Mouse (Mus musculus) midbrain, embryonic 15.5 days (tissue): ENCODE measurements around the gene Ergic2. TPM values are rescaled to one million over a fixed set of nuclear protein-coding genes. Genes with fewer than 3 reads are reported as not detected.
A peak's percentile ranks its signal among the peaks of the same experiment; 100 is the strongest.
"Not testable (repeated sequence)": the region's sequence is repeated elsewhere in the genome, so short reads cannot be mapped to it uniquely, and the experiment has no call there.

Experiments
- ATAC-seq: fragments of 200-750 bp; cut with Nextera tagmentation; replicated peaks from 2 replicates; pipeline ENCODE4 v1.8.0; 2017; ENCODE audit warnings: moderate TSS enrichment
- H3K27ac ChIP-seq: fragments of 300-500 bp; sonication (generic); 2 replicates; pipeline ENCODE4 v1.5.1; 2015; ENCODE audit warnings: mild to moderate bottlenecking, inconsistent platforms
- H3K27me3 ChIP-seq: fragments of 300-500 bp; sonication (generic); replicated peaks from 2 replicates; pipeline ENCODE4 v1.6.1; 2015; ENCODE audit warnings: inconsistent platforms
- H3K36me3 ChIP-seq: fragments of 300-500 bp; sonication (generic); replicated peaks from 2 replicates; pipeline ENCODE4 v1.6.1; 2015; ENCODE audit warnings: inconsistent platforms
- H3K4me1 ChIP-seq: fragments of 300-500 bp; sonication (generic); 2 replicates; pipeline ENCODE4 v1.6.1; 2015; ENCODE audit warnings: inconsistent platforms
- H3K4me2 ChIP-seq: fragments of 300-500 bp; sonication (generic); 2 replicates; pipeline ENCODE4 v1.6.1; 2015; ENCODE audit warnings: inconsistent platforms, mild to moderate bottlenecking, moderate library complexity
- H3K4me3 ChIP-seq: fragments of 300-500 bp; sonication (generic); 2 replicates; pipeline ENCODE4 v1.5.1; 2015; ENCODE audit warnings: mild to moderate bottlenecking, inconsistent platforms
- H3K9ac ChIP-seq: fragments of 300-500 bp; sonication (generic); 2 replicates; pipeline ENCODE4 v1.6.1; 2015; ENCODE audit warnings: mild to moderate bottlenecking, inconsistent platforms
- H3K9me3 ChIP-seq: fragments of 300-500 bp; sonication (generic); 2 replicates; pipeline ENCODE4 v1.6.1; 2016; ENCODE audit warnings: inconsistent platforms
- WGBS: fragments of 180-500 bp; shearing (Covaris S2); methylation state at CpG from one replicate; pipeline ENCODE4 v1.1.7; 2015; ENCODE audit warnings: mixed read lengths; 5-methylcytosine and 5-hydroxymethylcytosine counted together
- polyA plus RNA-seq: library from polyadenylated mRNA; unstranded; fragments of >200 nt; fragmentation: Nextera tagmentation; extraction: Ambion mirVana; gene quantifications from 2 replicates; pipeline ENCODE4 v1.2.1, GENCODE M21; 2015

Gene Ergic2
- polyA plus RNA-seq, 1 experiment from 2014 or later: 189 TPM

GRCm38 (mm10) chr6:148199729-148200128 is 12.4 kb downstream of the Ergic2 start:
- peaks cover 26% of the 10 kb centered on the region; the same call in 1 of the 2 replicates for H3K36me3 ChIP-seq
- no peak for ATAC-seq

GRCm38 (mm10) chr6:148199177-148199576 is 13.0 kb downstream of the Ergic2 start:
- Histone ChIP-seq H3K9ac (no peak overlapping the region), H3K27me3 (no peaks in the 10 kb centered on the region), H3K9me3 (no peaks in the 10 kb centered on the region), H3K4me1 (no peaks in the 10 kb centered on the region), H3K27ac (no peak overlapping the region), H3K4me2 (no peak overlapping the region), H3K36me3 (peaks cover 26% of the 10 kb centered on the region; the same call in 1 of the 2 replicates), H3K4me3 (no peak overlapping the region)
- WGBS: 94% methylated on average over 2 of the region's 2 CpGs
- ATAC-seq: no peak

More at GRCm38 (mm10) chr6:148199729-148200128, 12.4 kb downstream of the Ergic2 start:
- H3K9ac ChIP-seq: no peak overlapping the region
- H3K4me1 ChIP-seq: no peaks in the 10 kb centered on the region
- 94% methylated on average over 3 of the region's 3 CpGs for WGBS
- no peaks in the 10 kb centered on the region for H3K9me3 ChIP-seq
- no peak overlapping the region for H3K27ac ChIP-seq
- H3K4me3 ChIP-seq: no peak overlapping the region
- H3K27me3 ChIP-seq: no peaks in the 10 kb centered on the region
- H3K4me2 ChIP-seq: no peak overlapping the region

GRCm38 (mm10) chr6:148193972-148194701 is 18.0 kb downstream of the Ergic2 start:
- no peaks in the 10 kb centered on the region for H3K27me3 ChIP-seq
- H3K4me2 ChIP-seq: no peak overlapping the region
- no peak overlapping the region for H3K4me3 ChIP-seq
- ATAC-seq: no peak
- H3K36me3 ChIP-seq: peaks cover 27% of the 10 kb centered on the region; the same call in 1 of the 2 replicates
- no peak overlapping the region for H3K9ac ChIP-seq
- H3K4me1 ChIP-seq: no peaks in the 10 kb centered on the region
- H3K27ac ChIP-seq: no peak overlapping the region
- WGBS: 91% methylated on average over 6 of the region's 6 CpGs
- H3K9me3 ChIP-seq: no peaks in the 10 kb centered on the region

GRCm38 (mm10) chr6:148185694-148186093 is 26.5 kb downstream of the Ergic2 start:
- Histone ChIP-seq H3K4me3 (no peak overlapping the region), H3K4me2 (no peak overlapping the region), H3K9ac (no peak overlapping the region), H3K36me3 (peaks cover 58% of the 10 kb centered on the region), H3K9me3 (no peaks in the 10 kb centered on the region), H3K27ac (no peak overlapping the region), H3K27me3 (no peaks in the 10 kb centered on the region), H3K4me1 (no peaks in the 10 kb centered on the region)
- no peak for ATAC-seq
- whole genome bisulfite sequencing: 93% methylated on average over 1 of the region's 1 CpGs

- H3K36me3 ChIP-seq: no peaks in the 10 kb centered on the region
- H3K9ac ChIP-seq: no peak overlapping the region
- no peak overlapping the region for H3K4me2 ChIP-seq
- H3K9me3 ChIP-seq: no peaks in the 10 kb centered on the region
- no peak for ATAC-seq
- H3K27ac ChIP-seq: no peak overlapping the region
- WGBS: 91% methylated on average over 3 of the region's 3 CpGs
- no peak overlapping the region for H3K4me3 ChIP-seq
- H3K4me1 ChIP-seq: no peaks in the 10 kb centered on the region
- H3K27me3 ChIP-seq: no peaks in the 10 kb centered on the region
Measured at GRCm38 (mm10) chr6:148172904-148173303, 39.3 kb downstream of the Ergic2 start.

- H3K36me3 ChIP-seq, H3K9ac ChIP-seq, H3K9me3 ChIP-seq, H3K27ac ChIP-seq, H3K4me1 ChIP-seq, H3K27me3 ChIP-seq, ATAC-seq, H3K4me2 ChIP-seq, H3K4me3 ChIP-seq: not testable (repeated sequence)
- WGBS: 62% methylated on average over 4 of the region's 4 CpGs
Measured at GRCm38 (mm10) chr6:148152305-148152704, 59.9 kb downstream of the Ergic2 start.

GRCm38 (mm10) chr6:148142421-148142820 is 69.8 kb downstream of the Ergic2 start:
- 93% methylated on average over 1 of the region's 1 CpGs for WGBS
- Histone ChIP-seq H3K27me3 (no peaks in the 10 kb centered on the region), H3K36me3 (no peaks in the 10 kb centered on the region), H3K4me3 (no peak overlapping the region), H3K9me3 (no peaks in the 10 kb centered on the region), H3K4me1 (no peaks in the 10 kb centered on the region), H3K9ac (no peak overlapping the region), H3K4me2 (no peak overlapping the region), H3K27ac (no peak overlapping the region)
- ATAC-seq: no peak

- H3K4me3 ChIP-seq: no peak overlapping the region
- ATAC-seq: no peak
- no peaks in the 10 kb centered on the region for H3K9me3 ChIP-seq
- no peaks in the 10 kb centered on the region for H3K36me3 ChIP-seq
- H3K27me3 ChIP-seq: no peaks in the 10 kb centered on the region
- 86% methylated on average over 5 of the region's 5 CpGs for WGBS
- H3K4me2 ChIP-seq: no peak overlapping the region
- H3K9ac ChIP-seq: no peak overlapping the region
- H3K27ac ChIP-seq: no peak overlapping the region
- no peaks in the 10 kb centered on the region for H3K4me1 ChIP-seq
Measured at GRCm38 (mm10) chr6:148141874-148142273, 70.3 kb downstream of the Ergic2 start.

GRCm38 (mm10) chr6:148139288-148139995 is 72.7 kb downstream of the Ergic2 start:
- Histone ChIP-seq H3K4me2 (no peak overlapping the region), H3K27ac (no peak overlapping the region), H3K9me3 (no peaks in the 10 kb centered on the region), H3K36me3 (no peaks in the 10 kb centered on the region), H3K4me3 (no peak overlapping the region), H3K27me3 (no peaks in the 10 kb centered on the region), H3K9ac (no peak overlapping the region), H3K4me1 (no peaks in the 10 kb centered on the region)
- 83% methylated on average over 6 of the region's 6 CpGs for WGBS
- no peak for ATAC-seq

GRCm38 (mm10) chr6:148135769-148136382 is 76.3 kb downstream of the Ergic2 start:
- no peaks in the 10 kb centered on the region for H3K9me3 ChIP-seq
- ATAC-seq: peak; percentile 90
- H3K4me1 ChIP-seq: peaks cover 5% of the 10 kb centered on the region; the same call in 1 of the 2 replicates
- H3K4me3 ChIP-seq: no peak overlapping the region
- no peaks in the 10 kb centered on the region for H3K36me3 ChIP-seq
- no peak overlapping the region; the same call in 1 of the 2 replicates for H3K4me2 ChIP-seq
- no peaks in the 10 kb centered on the region for H3K27me3 ChIP-seq
- H3K9ac ChIP-seq: no peak overlapping the region
- 30% methylated on average over 9 of the region's 9 CpGs for WGBS
- H3K27ac ChIP-seq: no peak overlapping the region

GRCm38 (mm10) chr6:148133536-148133935 is 78.6 kb downstream of the Ergic2 start:
- Histone ChIP-seq H3K9me3 (no peaks in the 10 kb centered on the region), H3K4me3 (no peak overlapping the region), H3K4me2 (no peak overlapping the region), H3K27ac (no peak overlapping the region), H3K9ac (no peak overlapping the region), H3K27me3 (no peaks in the 10 kb centered on the region), H3K36me3 (no peaks in the 10 kb centered on the region), H3K4me1 (peaks cover 5% of the 10 kb centered on the region; the same call in 1 of the 2 replicates)
- no peak for ATAC-seq

GRCm38 (mm10) chr6:148132314-148132713 is 79.9 kb downstream of the Ergic2 start:
- Histone ChIP-seq H3K9ac (no peak overlapping the region), H3K9me3 (no peaks in the 10 kb centered on the region)
- 0 out of 2 replicates have a peak, but pooled peaks have one; percentile 58 for ATAC-seq

More at GRCm38 (mm10) chr6:148132314-148132713, 79.9 kb downstream of the Ergic2 start:
- WGBS: 17% methylated on average over 10 of the region's 10 CpGs
- Histone ChIP-seq H3K36me3 (no peaks in the 10 kb centered on the region), H3K4me2 (peak overlapping the region; percentile 28), H3K4me1 (peaks cover 5% of the 10 kb centered on the region; the same call in 1 of the 2 replicates), H3K27ac (no peak overlapping the region), H3K4me3 (no peak overlapping the region), H3K27me3 (no peaks in the 10 kb centered on the region)
